In genomic region chr2:92717706-92718105, GRCm38 (mm10) we compare ENCODE assay signal across 27 mouse cellular contexts.
"Had no signal": no experiment of that assay in that cellular context is flagged by ENCODE, and none has a peak within 500 bp of the region (broad histone marks: within the 10 kb centered on the region; RNA-seq: fewer than 3 reads in every experiment).

No protein-coding gene starts in this region.

- H3K4me1 ChIP-seq: embryonic facial prominence, embryonic 12.5 days; embryonic facial prominence, embryonic 15.5 days had no signal

- H3K27ac ChIP-seq: embryonic facial prominence, embryonic 10.5 days; embryonic facial prominence, embryonic 12.5 days; embryonic facial prominence, embryonic 13.5 days; embryonic facial prominence, embryonic 15.5 days; forebrain, embryonic 10.5 days; forebrain, embryonic 12.5 days; forebrain, embryonic 13.5 days; forebrain, embryonic 15.5 days; gastrocnemius, adult 2 months; heart, adult 2 months had no signal

- ATAC-seq: forebrain, embryonic 13.5 days; forebrain, embryonic 14.5 days; forebrain, embryonic 15.5 days; forebrain, embryonic 16.5 days; forebrain, postnatal 0 days had no signal

- H3K36me3 ChIP-seq: embryonic facial prominence, embryonic 10.5 days; embryonic facial prominence, embryonic 12.5 days; embryonic facial prominence, embryonic 13.5 days; embryonic facial prominence, embryonic 15.5 days; forebrain, embryonic 10.5 days; forebrain, embryonic 12.5 days; forebrain, embryonic 15.5 days had no signal

- DNase-seq: cerebellum, adult 9-10 months; cerebellum, adult 9-11 months; cerebellum, postnatal 10 days; cerebellum, postnatal 14 days; cerebellum, postnatal 25 days; cerebellum, postnatal 36 days; embryo, embryonic 11 days; forebrain, postnatal 0 days; gastrocnemius, adult 2 months; gastrocnemius, postnatal 10 days; gastrocnemius, postnatal 14 days; gastrocnemius, postnatal 25 days; gastrocnemius, postnatal 36 days; heart, adult 11 months; heart, adult 18-20 months; heart, adult 2 months had no signal

- H3K4me2 ChIP-seq: embryonic facial prominence, embryonic 12.5 days; embryonic facial prominence, embryonic 13.5 days; embryonic facial prominence, embryonic 15.5 days; forebrain, embryonic 12.5 days; forebrain, embryonic 13.5 days; forebrain, embryonic 15.5 days had no signal

- H3K9me3 ChIP-seq: embryonic facial prominence, embryonic 10.5 days; embryonic facial prominence, embryonic 12.5 days; embryonic facial prominence, embryonic 13.5 days; embryonic facial prominence, embryonic 15.5 days; forebrain, embryonic 10.5 days; forebrain, embryonic 12.5 days; forebrain, embryonic 13.5 days; forebrain, embryonic 15.5 days had no signal

- H3K4me3 ChIP-seq: embryonic facial prominence, embryonic 10.5 days; embryonic facial prominence, embryonic 12.5 days; embryonic facial prominence, embryonic 13.5 days; embryonic facial prominence, embryonic 15.5 days; erythroblast, embryonic 14.5 days; forebrain, embryonic 10.5 days; forebrain, embryonic 12.5 days; forebrain, embryonic 13.5 days; forebrain, embryonic 15.5 days; gastrocnemius, adult 2 months; heart, adult 2 months had no signal

- H3K9ac ChIP-seq: embryonic facial prominence, embryonic 12.5 days; embryonic facial prominence, embryonic 13.5 days; embryonic facial prominence, embryonic 15.5 days; forebrain, embryonic 12.5 days; forebrain, embryonic 13.5 days; forebrain, embryonic 15.5 days; forebrain, postnatal 0 days had no signal

- H3K27me3 ChIP-seq: embryonic facial prominence, embryonic 13.5 days; embryonic facial prominence, embryonic 15.5 days; forebrain, embryonic 13.5 days; forebrain, embryonic 15.5 days had no signal
